Mouse (Mus musculus): Measurements from ENCODE around the gene Mras.

Gene Mras

DNA sequence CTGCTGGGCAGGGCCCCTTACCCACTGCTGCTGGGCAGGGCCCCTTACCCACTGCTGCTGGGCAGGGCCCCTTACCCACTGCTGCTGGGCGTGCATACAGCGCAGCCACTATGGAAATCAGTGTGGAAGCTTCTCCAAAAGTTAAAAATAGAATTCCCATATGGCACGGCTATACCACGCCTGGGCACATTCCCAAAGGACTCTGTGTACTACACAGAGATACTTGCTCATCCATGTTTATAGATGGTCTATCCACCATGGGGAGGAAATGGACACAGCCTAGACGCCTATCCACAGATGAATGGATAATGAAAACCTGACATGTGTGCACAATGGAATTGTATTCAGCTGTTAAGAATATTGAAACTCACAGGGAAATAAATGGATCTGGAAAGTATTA is 3.8 kb upstream of the Mras start:
- no peak for DNase-seq (ENCODE audit: low spot score)

DNA sequence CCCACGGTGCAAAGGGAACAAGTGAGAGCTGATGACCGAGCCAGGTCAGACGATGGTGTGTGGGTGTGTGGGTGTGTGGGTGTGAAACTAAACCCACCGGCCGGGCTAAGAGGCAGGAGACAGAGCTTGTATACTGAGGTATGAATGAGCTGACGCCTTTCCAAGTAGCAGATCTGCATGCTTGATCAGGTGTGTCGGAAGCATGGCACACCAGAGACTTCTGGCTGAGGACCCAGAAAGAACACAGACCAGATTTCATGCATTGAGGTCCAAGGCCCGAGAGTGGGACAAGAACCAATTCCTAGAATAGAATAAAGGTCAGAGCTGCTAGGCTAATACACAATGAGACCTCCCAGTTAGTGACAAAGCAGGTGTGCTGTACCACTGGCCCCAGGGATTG is 1.9 kb upstream of the Mras start:
- DNase-seq (ENCODE audit: low spot score), result no peak

DNA sequence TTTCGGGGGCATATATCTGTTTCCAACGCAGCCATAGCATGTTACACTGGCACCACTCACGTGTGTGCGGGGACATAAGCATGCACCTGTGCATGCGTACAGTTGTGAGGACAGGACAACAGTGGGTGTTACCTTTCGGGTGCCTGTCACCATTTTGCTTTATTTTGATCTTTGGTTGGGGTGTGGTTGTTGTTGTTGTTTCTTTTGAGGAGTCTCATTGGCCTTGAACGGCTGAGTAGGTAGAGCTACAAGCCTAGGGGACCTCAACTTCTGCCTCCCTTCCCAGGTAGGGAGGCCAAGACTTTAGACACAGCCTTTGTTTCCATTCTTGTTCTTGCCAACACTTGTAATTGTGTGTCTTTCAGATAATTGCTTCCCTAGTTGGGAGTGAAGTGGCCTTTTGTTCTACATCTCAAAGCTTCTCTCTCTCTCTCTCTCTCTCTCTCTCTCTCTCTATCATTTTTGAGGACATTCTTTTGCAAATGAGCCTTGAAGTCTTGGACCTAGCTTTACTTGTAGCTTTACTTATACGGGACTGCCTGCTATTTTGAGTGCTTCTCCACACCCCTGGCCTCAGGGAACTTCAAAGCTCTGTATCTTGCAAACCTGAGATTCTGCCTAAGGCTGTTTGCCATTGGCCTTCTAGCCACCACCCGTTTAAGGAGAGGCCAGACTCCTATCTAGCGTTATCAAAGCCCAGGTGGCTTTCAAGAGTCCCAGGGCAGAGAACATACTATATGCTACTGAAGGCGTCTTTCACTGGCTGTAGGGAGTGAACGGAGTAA is 792 bp upstream of the Mras start:
- no peak for DNase-seq (ENCODE audit: low spot score)

GRCm38 (mm10) chr9:99436182-99437030 is 775 bp downstream of the Mras start:
- DNase-seq (ENCODE audit: low spot score), result peak; percentile 78

GRCm38 (mm10) chr9:99435619-99436181 is 1.5 kb downstream of the Mras start:
- peak; percentile 38 for DNase-seq (ENCODE audit: low spot score)

- DNase-seq (ENCODE audit: low spot score), result peak; percentile 19
These were observed 2.1 kb downstream of the Mras start for GRCm38 (mm10) chr9:99434892-99435618.

DNA sequence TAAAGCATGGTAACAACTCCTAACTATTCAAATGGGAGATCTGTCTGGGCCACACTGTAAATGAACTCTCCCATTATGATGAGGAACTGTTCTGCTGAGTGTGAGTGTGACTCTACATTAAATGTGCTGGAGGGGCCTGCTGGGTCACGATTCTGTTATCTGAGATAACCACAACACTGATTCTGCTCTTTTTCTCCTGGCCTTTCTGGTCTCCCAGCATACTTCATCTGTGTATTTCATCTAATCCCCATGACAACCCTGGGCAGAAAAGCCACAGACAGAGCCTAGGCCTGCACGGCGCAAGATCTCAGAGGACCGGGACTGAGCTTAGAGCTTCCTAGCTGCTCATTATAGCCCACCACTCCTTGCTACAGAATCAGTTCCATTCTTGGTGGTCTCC is 4.7 kb downstream of the Mras start:
- no peak for DNase-seq (ENCODE audit: low spot score)

GRCm38 (mm10) chr9:99431963-99432362 is 5.2 kb downstream of the Mras start:
- DNase-seq (ENCODE audit: low spot score), result no peak

DNA sequence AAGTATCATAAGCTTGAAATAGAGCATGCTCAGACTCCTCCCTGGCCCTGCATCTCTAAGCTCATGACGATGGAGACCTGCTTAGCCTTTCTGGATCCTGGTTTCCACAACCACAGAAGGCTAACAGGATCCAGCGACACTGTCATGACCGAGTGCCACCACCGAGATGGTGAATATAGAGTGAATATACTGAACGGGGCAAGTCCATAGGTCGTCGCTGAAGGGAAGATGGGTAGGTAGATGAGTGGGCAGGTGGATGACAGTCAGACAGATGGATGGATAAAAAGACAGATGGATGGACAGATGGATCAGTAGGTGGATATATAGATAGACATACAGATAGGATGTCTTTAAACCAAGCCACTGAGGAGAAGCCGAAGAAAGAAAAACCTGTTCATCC is 5.8 kb downstream of the Mras start:
- no peak for DNase-seq (ENCODE audit: low spot score)

DNA sequence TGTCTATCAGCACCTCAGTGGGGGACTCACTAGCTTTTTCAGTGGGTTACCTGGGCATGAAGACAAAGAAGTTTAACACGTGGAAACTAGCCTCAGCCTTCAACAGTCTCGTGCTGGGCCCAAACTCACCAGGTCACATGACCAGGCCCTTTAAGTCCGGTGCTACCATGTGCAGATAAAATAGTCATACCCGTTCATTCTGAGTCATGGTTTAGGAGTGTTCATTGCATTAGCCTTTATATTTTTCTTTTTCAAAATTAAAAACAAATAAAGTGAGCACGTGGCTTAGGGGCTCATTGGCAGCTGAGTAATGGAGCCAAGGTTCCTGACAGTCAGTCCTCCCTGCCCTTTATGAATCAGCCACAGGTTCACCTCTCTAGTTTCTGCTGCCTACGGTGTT is 6.4 kb downstream of the Mras start:
- no peak for DNase-seq (ENCODE audit: low spot score)

DNA sequence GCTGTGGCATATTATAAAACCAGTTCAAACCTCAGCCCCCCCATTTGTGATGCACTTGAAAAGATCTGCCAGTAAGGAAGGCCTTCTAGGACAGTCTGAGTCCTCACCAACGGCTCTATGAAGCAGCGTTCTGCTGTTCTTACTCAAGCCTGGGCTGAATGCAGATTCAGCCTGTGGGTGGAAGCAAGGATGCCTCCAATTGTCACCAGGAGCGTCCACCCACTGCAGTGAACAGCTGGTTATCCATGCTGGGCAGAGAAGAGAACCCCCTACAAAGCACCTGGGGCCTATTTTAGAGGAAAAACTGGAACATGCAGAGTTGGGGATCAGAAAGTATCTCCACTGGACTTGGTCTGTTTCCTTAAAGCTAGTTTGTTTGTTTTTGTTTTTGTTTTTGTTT is 7.3 kb downstream of the Mras start:
- DNase-seq (ENCODE audit: low spot score), result no peak

DNA sequence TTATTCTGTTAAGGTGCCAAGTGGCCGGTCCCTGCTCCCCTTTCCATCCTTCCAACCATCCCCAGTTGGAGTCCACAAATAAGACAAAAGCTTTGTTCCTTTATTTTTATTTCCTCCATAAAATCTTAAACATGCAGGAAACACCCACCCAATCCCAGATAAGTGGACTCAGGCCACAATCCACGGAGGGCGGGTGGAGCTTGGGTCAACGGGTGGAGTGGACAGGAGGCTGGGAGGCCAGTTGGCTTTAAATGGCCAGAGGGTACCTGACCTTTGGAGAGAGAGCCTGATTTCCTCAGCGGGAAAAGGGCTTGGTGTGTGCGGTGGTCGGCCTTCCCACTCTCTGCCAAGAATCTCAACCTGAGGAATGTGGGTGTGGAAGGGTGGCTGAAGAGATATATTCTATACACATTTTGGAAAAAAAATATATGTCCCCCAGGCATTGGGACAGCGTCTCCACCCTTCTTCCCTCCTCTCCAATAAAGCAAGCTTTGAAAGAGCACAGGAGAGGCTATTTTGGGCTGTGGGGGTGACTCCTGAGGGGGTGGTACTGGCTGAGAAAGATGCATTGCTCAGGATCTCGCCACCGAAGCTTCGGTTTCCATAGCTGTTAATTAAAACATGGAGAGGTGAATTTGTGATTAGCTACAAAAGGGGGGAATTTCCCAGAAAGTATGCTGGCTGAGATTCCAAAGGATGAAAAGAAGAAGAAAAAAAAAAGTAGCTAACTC is 8.4 kb downstream of the Mras start:
- DNase-seq (ENCODE audit: low spot score), result no peak

- no peak for DNase-seq (ENCODE audit: low spot score)
These were observed 11.9 kb downstream of the Mras start for GRCm38 (mm10) chr9:99425262-99425661.

GRCm38 (mm10) chr9:99424574-99424863 is 12.7 kb downstream of the Mras start:
- no peak for DNase-seq (ENCODE audit: low spot score)

- DNase-seq (ENCODE audit: low spot score), result no peak
These were observed 13.2 kb downstream of the Mras start for GRCm38 (mm10) chr9:99423692-99424573.

DNA sequence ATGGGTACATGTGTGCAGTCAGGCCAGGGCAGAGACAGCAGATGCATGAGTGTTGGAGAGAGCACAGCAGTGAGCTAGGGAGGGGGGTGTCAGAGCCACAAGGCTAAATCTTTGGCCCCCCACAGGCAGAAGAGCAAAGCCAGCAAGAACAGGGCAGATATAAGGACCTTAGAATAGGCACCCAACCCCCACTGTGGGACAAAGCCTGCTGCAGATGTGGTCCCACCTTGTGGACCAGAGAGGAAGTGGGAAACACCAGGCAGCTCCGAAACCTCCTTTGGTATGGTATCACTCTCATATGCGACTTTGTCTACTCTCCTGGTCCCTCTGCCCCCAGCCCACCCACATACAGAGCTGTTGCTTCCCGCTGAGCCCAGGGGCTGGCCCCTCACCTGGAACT is 15.3 kb downstream of the Mras start:
- no peak for DNase-seq (ENCODE audit: low spot score)

DNA sequence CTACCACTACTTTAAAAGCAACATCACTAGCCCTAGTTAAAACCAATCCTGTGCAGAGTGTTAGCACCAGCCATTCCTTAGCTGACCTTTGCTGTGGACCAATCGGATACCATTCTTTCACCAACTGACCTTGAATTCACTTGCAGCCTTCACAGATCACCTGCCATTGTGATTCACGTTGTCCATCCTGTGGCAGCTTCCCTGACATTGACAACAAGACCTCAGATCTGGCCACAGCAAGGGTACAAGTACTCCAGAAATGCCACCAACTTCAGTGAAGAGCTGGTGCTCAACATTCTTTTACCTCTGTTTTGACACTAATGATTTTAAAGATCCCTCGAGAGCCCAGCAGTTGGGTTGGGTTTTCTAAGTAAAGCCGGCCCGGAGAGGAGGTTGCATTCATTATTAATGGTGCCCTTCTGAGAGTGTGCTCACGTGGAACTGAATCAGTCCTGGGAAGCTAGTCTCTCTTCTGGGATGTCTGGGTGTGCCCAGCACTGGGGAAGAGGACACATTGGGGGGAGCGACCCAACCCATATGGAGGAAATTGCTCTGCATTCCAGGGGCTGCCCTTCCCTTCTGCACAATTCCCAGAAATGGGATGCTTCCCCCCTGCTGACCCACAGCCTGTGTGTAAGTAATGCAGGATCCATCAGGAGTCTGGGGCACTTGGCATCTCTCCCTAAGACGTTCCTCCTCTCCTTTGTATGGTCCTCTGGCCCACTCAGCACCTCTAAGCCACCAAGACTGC is 17.1 kb downstream of the Mras start:
- no peak for DNase-seq (ENCODE audit: low spot score)

GRCm38 (mm10) chr9:99418377-99418776 is 18.8 kb downstream of the Mras start:
- no peak for DNase-seq (ENCODE audit: low spot score)

DNA sequence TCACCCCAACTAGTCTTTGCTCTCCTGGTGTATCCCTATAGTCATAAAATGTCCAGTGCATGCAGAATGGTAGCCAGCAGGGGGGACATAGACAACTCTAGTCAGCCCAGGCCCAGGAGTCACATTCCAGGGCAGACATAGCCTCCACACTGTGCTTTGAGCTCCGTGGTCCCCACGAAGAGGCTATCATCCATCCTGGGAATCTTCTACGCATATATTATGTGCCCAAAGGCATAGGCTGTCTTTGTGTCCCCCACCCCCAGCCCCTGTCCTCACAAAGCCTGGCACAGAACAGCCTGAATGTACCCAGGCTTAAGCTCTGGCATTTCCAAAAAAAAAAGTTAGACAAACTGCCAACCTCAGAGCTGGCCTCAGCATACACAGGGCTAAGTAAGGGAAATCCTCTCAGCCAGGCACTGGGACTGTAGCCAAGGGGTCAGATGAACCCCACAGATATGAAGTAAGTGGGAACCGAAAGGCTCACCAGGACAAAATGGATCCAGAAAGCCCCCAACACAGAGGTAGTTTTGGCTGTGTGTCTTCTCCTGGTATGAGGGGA is 19.8 kb downstream of the Mras start:
- no peak for DNase-seq (ENCODE audit: low spot score)

DNA sequence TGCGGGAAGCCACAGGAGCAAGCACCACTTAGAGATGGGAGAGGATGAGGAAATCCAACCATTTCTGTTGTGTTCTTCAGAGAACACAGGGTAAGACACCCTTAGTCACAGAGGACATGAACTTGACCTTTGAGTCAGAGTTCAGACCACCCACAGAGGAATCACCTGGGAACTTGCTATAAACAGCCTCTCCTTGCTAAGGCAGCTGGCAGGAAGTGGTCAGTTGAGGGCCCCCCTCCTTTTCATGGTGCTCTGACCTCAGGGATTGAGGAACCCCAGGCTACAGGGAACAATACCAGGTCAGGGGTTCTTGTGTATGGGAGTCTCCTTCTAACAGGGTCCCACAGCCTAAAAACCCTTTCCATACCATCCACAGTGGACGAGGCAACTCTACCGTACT is 20.4 kb downstream of the Mras start:
- DNase-seq (ENCODE audit: low spot score), result no peak

Data from ovary, postnatal 14 days (tissue).